Mouse (Mus musculus): ENCODE measurements at regions not wholly inside any gene's neighbourhood (a gene's known extent, or its start where the extent isn't known, plus 50 kb on each side); places are given as distances from the start of the nearest gene placed in this dataset.

DNA sequence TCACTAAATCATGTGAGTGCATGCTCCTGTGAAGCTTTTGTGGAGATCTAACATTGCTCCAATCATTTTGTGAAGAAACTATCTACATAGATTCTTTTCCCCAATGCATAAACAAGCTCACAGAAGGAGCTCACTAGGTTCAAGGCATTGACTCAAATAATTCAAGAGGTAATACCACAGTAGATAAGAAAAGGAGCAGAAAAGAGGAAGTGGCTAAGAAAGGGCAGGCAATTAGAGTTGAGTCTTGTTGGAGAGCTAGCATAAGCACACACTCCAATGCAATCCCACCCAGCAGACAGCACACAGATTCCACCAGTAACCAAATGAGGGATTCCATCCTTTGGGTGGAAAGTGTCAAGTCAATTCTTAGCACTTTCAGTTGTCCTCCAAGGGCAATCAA lies 145.3 kb upstream of the Btg1 start:
- H3K4me1 ChIP-seq (replicated peaks; ENCODE audit: control insufficient read depth, insufficient read depth, low read length): no peaks in the 10 kb centered on the region
- H3K4me2 ChIP-seq (ENCODE audit: low read length): no peak overlapping the region
- no peak for ATAC-seq
- no peak overlapping the region for H3K9ac ChIP-seq (replicated peaks; ENCODE audit: low read depth, low read length)
- no peaks in the 10 kb centered on the region for H3K36me3 ChIP-seq (ENCODE audit: control insufficient read depth, insufficient read depth)
- no peak overlapping the region for H3K27ac ChIP-seq (ENCODE audit: low read length)
- H3K27me3 ChIP-seq (replicated peaks; ENCODE audit: control insufficient read depth, insufficient read depth, low read length): no peaks in the 10 kb centered on the region
- H3K4me3 ChIP-seq (replicated peaks; ENCODE audit: low read length): no peak overlapping the region
- no peaks in the 10 kb centered on the region for H3K9me3 ChIP-seq (ENCODE audit: control insufficient read depth, low read length)

DNA sequence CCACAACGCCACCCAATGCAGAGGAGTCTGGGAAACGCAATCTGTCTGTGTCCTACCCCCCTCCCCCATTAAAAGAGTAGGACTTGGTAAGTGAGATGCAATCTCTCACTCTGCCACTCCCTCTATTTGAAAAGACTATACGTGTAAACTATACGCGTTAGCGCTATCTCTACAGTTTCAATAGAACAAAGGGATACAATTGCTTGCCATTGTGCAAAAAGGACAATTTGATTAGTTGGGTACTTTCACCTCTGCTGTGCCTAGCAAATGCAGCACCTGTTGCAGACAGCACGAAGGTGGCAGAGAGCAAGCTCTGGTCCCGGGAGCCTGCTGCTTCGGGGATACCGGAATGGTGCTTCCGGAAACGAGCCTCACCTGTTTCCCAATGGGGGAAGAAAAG lies 137.5 kb upstream of the Btg1 start:
- no peak overlapping the region for H3K9ac ChIP-seq (replicated peaks; ENCODE audit: low read depth, low read length)
- 44% methylated on average over 12 of the region's 12 CpGs for WGBS
- no peaks in the 10 kb centered on the region for H3K36me3 ChIP-seq (ENCODE audit: control insufficient read depth, insufficient read depth)
- no peaks in the 10 kb centered on the region for H3K9me3 ChIP-seq (ENCODE audit: control insufficient read depth, low read length)
- ATAC-seq: no peak
- peaks cover 14% of the 10 kb centered on the region for H3K4me1 ChIP-seq (replicated peaks; ENCODE audit: control insufficient read depth, insufficient read depth, low read length)
- H3K27ac ChIP-seq (ENCODE audit: low read length): peak overlapping the region; percentile 1; the same call in 1 of the 2 replicates
- no peak overlapping the region for H3K4me3 ChIP-seq (replicated peaks; ENCODE audit: low read length)
- peak overlapping the region; percentile 40 for H3K4me2 ChIP-seq (ENCODE audit: low read length)
- no peaks in the 10 kb centered on the region for H3K27me3 ChIP-seq (replicated peaks; ENCODE audit: control insufficient read depth, insufficient read depth, low read length)

DNA sequence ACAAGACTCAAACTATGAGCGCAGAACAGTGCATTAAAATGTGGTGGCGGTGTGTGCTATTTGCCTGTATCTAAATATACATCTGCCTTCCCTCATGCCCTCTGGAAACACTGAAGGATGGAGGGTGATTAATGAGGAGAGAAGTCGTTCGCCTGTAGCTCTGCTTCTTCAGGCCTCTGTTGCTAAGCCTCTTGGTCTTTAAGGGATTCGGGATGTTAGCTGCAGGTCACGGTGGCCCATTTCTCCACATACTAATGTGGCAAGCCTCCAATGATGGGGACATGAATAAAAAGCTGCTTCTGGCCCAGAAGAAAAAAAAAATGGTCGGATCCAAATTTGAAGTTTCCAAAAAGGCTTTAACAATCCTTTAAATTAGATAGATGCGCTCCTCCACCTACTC lies 137.0 kb upstream of the Btg1 start:
- 39% methylated on average over 8 of the region's 8 CpGs for WGBS
- Histone ChIP-seq H3K27ac (ENCODE audit: low read length) (peak overlapping the region; percentile 1), H3K4me2 (ENCODE audit: low read length) (peak overlapping the region; percentile 40), H3K9ac (replicated peaks; ENCODE audit: low read depth, low read length) (no peak overlapping the region), H3K27me3 (replicated peaks; ENCODE audit: control insufficient read depth, insufficient read depth, low read length) (no peaks in the 10 kb centered on the region), H3K36me3 (ENCODE audit: control insufficient read depth, insufficient read depth) (no peaks in the 10 kb centered on the region), H3K9me3 (ENCODE audit: control insufficient read depth, low read length) (no peaks in the 10 kb centered on the region), H3K4me1 (replicated peaks; ENCODE audit: control insufficient read depth, insufficient read depth, low read length) (peaks cover 14% of the 10 kb centered on the region), H3K4me3 (replicated peaks; ENCODE audit: low read length) (no peak overlapping the region)
- ATAC-seq: no peak

DNA sequence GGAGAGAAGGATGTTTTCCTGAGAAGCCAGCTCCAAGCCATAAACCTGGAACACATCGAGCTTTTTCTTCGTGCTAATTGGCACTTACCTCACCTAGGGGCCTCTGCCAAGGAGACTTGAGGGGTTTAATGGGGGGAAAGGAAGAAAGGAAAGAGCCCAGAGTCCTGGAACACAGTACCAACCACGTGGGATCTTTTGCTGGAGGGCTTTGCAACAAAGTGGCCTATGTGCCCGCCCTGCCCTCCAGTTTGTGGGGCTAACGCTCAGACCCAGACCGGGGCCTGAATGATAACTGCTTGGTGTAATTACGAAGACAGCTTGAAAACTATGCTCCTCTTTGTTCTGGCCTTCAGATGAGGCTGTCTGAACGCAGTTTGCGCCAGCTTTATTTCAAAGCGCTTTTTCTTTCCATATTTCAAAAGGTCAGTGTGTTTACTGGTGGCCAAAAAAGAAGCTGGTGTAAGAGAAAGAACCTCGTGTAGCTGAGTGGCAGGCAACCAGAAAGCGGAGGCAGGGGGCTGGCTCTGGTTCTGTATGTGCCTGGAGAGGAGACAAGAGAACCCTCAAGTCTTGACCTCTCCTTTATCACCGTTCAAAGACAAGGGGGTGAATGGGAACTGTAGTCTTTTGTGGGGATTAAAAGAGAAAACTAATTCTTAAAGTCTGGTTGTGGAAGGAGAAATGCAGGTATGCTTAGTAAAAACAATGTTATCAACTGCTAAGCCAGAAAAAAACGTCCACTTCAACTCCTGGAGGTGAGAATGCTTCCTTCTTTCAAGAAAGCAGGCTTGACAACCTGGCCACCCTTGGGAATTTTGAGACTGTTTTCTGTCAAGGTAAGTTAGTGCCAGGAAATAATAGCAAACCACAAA lies 136.1 kb upstream of the Btg1 start:
- peak overlapping the region; percentile 35 for H3K9ac ChIP-seq (replicated peaks; ENCODE audit: low read depth, low read length)

GRCm38 (mm10) chr10:96481325-96481638 lies 135.5 kb upstream of the Btg1 start:
- H3K4me3 ChIP-seq (replicated peaks; ENCODE audit: low read length): no peak overlapping the region
- no peak for ATAC-seq
- no peaks in the 10 kb centered on the region for H3K9me3 ChIP-seq (ENCODE audit: control insufficient read depth, low read length)
- WGBS: 20% methylated on average over 8 of the region's 8 CpGs
- H3K36me3 ChIP-seq (ENCODE audit: control insufficient read depth, insufficient read depth): no peaks in the 10 kb centered on the region
- H3K27ac ChIP-seq (ENCODE audit: low read length): no peak overlapping the region
- no peak overlapping the region for H3K4me2 ChIP-seq (ENCODE audit: low read length)
- no peaks in the 10 kb centered on the region for H3K27me3 ChIP-seq (replicated peaks; ENCODE audit: control insufficient read depth, insufficient read depth, low read length)
- no peak overlapping the region for H3K9ac ChIP-seq (replicated peaks; ENCODE audit: low read depth, low read length)
- H3K4me1 ChIP-seq (replicated peaks; ENCODE audit: control insufficient read depth, insufficient read depth, low read length): peaks cover 14% of the 10 kb centered on the region

More for the DNA sequence above, 136.1 kb upstream of the Btg1 start:
- Histone ChIP-seq H3K9me3 (ENCODE audit: control insufficient read depth, low read length) (no peaks in the 10 kb centered on the region), H3K4me1 (replicated peaks; ENCODE audit: control insufficient read depth, insufficient read depth, low read length) (peaks cover 14% of the 10 kb centered on the region), H3K36me3 (ENCODE audit: control insufficient read depth, insufficient read depth) (no peaks in the 10 kb centered on the region), H3K27ac (ENCODE audit: low read length) (no peak overlapping the region; the same call in 1 of the 2 replicates), H3K4me3 (replicated peaks; ENCODE audit: low read length) (no peak overlapping the region), H3K4me2 (ENCODE audit: low read length) (peak overlapping the region; percentile 40), H3K27me3 (replicated peaks; ENCODE audit: control insufficient read depth, insufficient read depth, low read length) (no peaks in the 10 kb centered on the region)
- 6% methylated on average over 14 of the region's 14 CpGs for WGBS
- ATAC-seq: peak; percentile 96

- WGBS: 96% methylated on average over 3 of the region's 3 CpGs
- H3K4me3 ChIP-seq (replicated peaks; ENCODE audit: low read length): no peak overlapping the region
- H3K27ac ChIP-seq (ENCODE audit: low read length): no peak overlapping the region
- no peaks in the 10 kb centered on the region for H3K4me1 ChIP-seq (replicated peaks; ENCODE audit: control insufficient read depth, insufficient read depth, low read length)
- no peak overlapping the region for H3K9ac ChIP-seq (replicated peaks; ENCODE audit: low read depth, low read length)
- no peaks in the 10 kb centered on the region for H3K36me3 ChIP-seq (ENCODE audit: control insufficient read depth, insufficient read depth)
- H3K9me3 ChIP-seq (ENCODE audit: control insufficient read depth, low read length): no peaks in the 10 kb centered on the region
- ATAC-seq: no peak
- no peaks in the 10 kb centered on the region for H3K27me3 ChIP-seq (replicated peaks; ENCODE audit: control insufficient read depth, insufficient read depth, low read length)
- H3K4me2 ChIP-seq (ENCODE audit: low read length): no peak overlapping the region
These were observed 130.1 kb upstream of the Btg1 start for GRCm38 (mm10) chr10:96486724-96487123.

- Histone ChIP-seq H3K27ac (ENCODE audit: low read length) (no peak overlapping the region), H3K4me1 (replicated peaks; ENCODE audit: control insufficient read depth, insufficient read depth, low read length) (no peaks in the 10 kb centered on the region), H3K36me3 (ENCODE audit: control insufficient read depth, insufficient read depth) (no peaks in the 10 kb centered on the region), H3K27me3 (replicated peaks; ENCODE audit: control insufficient read depth, insufficient read depth, low read length) (no peaks in the 10 kb centered on the region), H3K9me3 (ENCODE audit: control insufficient read depth, low read length) (no peaks in the 10 kb centered on the region), H3K4me3 (replicated peaks; ENCODE audit: low read length) (no peak overlapping the region), H3K9ac (replicated peaks; ENCODE audit: low read depth, low read length) (no peak overlapping the region), H3K4me2 (ENCODE audit: low read length) (no peak overlapping the region)
- WGBS: 59% methylated on average over 1 of the region's 1 CpGs
- ATAC-seq: no peak
These were observed 123.1 kb upstream of the Btg1 start for GRCm38 (mm10) chr10:96493706-96494105.

DNA sequence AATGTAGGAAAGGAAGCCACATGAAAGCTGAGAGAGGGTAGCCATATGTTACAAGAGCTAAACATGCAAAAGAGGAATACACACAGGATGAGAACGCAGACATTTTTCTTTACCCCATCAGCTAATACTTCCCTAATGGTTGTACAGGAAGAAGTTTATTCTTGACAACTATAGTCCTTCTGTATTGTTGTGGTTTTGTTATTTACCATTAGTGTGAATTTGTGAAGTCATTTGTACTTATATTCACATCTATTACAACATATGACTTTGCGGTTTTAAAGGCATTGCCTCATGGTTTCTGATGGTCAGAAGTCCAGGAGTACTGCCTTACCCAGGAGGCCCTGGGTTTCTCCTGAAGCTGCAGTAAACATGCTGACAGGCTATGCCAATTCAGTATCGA lies 120.1 kb upstream of the Btg1 start:
- no peak overlapping the region for H3K9ac ChIP-seq (replicated peaks; ENCODE audit: low read depth, low read length)
- no peaks in the 10 kb centered on the region for H3K9me3 ChIP-seq (ENCODE audit: control insufficient read depth, low read length)
- H3K4me1 ChIP-seq (replicated peaks; ENCODE audit: control insufficient read depth, insufficient read depth, low read length): no peaks in the 10 kb centered on the region
- no peaks in the 10 kb centered on the region for H3K36me3 ChIP-seq (ENCODE audit: control insufficient read depth, insufficient read depth)
- no peaks in the 10 kb centered on the region for H3K27me3 ChIP-seq (replicated peaks; ENCODE audit: control insufficient read depth, insufficient read depth, low read length)
- no peak overlapping the region for H3K4me2 ChIP-seq (ENCODE audit: low read length)
- no peak overlapping the region for H3K27ac ChIP-seq (ENCODE audit: low read length)
- no peak for ATAC-seq
- H3K4me3 ChIP-seq (replicated peaks; ENCODE audit: low read length): no peak overlapping the region
- 95% methylated on average over 3 of the region's 3 CpGs for WGBS

DNA sequence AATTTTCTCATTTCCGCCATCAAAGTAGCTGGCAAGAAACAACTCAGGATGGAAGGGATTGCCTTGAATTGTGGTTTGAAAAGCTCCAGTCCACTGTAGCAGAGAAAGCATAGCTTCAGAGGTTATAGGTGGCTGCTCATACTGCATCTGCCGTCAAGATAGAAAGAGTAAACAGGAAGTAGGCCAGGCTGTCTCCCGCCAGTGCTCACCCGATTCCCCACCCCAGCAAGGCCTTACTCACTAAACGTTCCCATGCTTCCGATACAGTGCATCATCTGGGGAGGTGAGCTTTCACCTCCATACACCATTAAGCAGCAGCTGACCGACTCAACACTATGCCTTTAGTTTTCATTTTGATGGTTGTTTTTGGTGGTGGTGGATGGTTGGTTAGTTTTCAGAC lies 119.3 kb upstream of the Btg1 start:
- ATAC-seq: no peak
- Histone ChIP-seq H3K9me3 (ENCODE audit: control insufficient read depth, low read length) (no peaks in the 10 kb centered on the region), H3K27me3 (replicated peaks; ENCODE audit: control insufficient read depth, insufficient read depth, low read length) (no peaks in the 10 kb centered on the region), H3K4me1 (replicated peaks; ENCODE audit: control insufficient read depth, insufficient read depth, low read length) (no peaks in the 10 kb centered on the region), H3K36me3 (ENCODE audit: control insufficient read depth, insufficient read depth) (no peaks in the 10 kb centered on the region), H3K27ac (ENCODE audit: low read length) (no peak overlapping the region), H3K9ac (replicated peaks; ENCODE audit: low read depth, low read length) (no peak overlapping the region), H3K4me2 (ENCODE audit: low read length) (no peak overlapping the region), H3K4me3 (replicated peaks; ENCODE audit: low read length) (no peak overlapping the region)
- 94% methylated on average over 7 of the region's 7 CpGs for WGBS

DNA sequence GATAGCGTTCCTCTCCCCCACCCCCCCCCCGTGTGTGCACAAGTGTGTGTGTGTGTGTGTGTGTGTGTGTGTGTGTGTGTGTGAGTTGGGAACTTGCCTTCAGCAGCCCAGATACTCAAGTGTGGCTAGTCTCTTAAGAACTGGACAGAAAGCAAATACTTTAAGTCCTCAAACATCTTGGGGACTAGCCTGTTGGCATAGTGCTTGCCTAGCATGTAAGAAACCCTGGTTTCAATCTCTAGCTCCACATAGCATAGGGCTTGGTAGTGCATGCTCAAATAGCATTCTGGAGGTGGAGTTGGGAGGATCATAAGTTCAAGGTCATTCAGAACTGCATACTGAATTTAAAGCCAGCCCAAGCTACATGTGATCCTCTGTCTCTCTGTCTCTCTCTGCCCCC lies 117.5 kb upstream of the Btg1 start:
- no peak overlapping the region for H3K9ac ChIP-seq (replicated peaks; ENCODE audit: low read depth, low read length)
- H3K4me2 ChIP-seq (ENCODE audit: low read length): no peak overlapping the region
- H3K4me1 ChIP-seq (replicated peaks; ENCODE audit: control insufficient read depth, insufficient read depth, low read length): no peaks in the 10 kb centered on the region
- no peaks in the 10 kb centered on the region for H3K9me3 ChIP-seq (ENCODE audit: control insufficient read depth, low read length)
- no peak for ATAC-seq
- no peaks in the 10 kb centered on the region for H3K36me3 ChIP-seq (ENCODE audit: control insufficient read depth, insufficient read depth)
- no peaks in the 10 kb centered on the region for H3K27me3 ChIP-seq (replicated peaks; ENCODE audit: control insufficient read depth, insufficient read depth, low read length)
- no peak overlapping the region for H3K27ac ChIP-seq (ENCODE audit: low read length)
- H3K4me3 ChIP-seq (replicated peaks; ENCODE audit: low read length): no peak overlapping the region
- WGBS: 84% methylated on average over 2 of the region's 2 CpGs
